Mouse (Mus musculus) layer of hippocampus, postnatal 36 days (tissue): Measurements from ENCODE around the gene Etfdh. TPM values are rescaled to one million over a fixed set of nuclear protein-coding genes. Genes with fewer than 3 reads are reported as not detected.

Source experiments
- DNase-seq, 2 experiments: peaks; one replicate each; pipeline ENCODE4 v3.0.0; 2022
- total RNA-seq, 2 experiments: library from RNA; stranded (reverse); gene quantifications; 2 replicates each; pipeline ENCODE4 v1.2.3; 2021

Gene Etfdh
- 10 to 100 TPM; 28.2 to 28.4 TPM for total RNA-seq

GRCm38 (mm10) chr3:79629416-79629730 is at the start of gene Etfdh:
Gene Etfdh, minus strand, starts transcription at chr3:79629500.
- peak; percentile 48 to 60 for DNase-seq

GRCm38 (mm10) chr3:79676411-79676810 is 47.1 kb upstream of the Etfdh start:
- no peak for DNase-seq

GRCm38 (mm10) chr3:79674641-79675040 is 45.3 kb upstream of the Etfdh start:
- DNase-seq, result no peak

GRCm38 (mm10) chr3:79673082-79673481 is 43.8 kb upstream of the Etfdh start:
- peak; percentile 24 to 61 for DNase-seq

- DNase-seq, result no peak
These were observed 42.9 kb upstream of the Etfdh start for GRCm38 (mm10) chr3:79672188-79672587.

- no peak for DNase-seq
These were observed 41.3 kb upstream of the Etfdh start for GRCm38 (mm10) chr3:79670556-79670955.

GRCm38 (mm10) chr3:79664787-79665408 is 35.6 kb upstream of the Etfdh start:
- DNase-seq, result peak in 1 of 2 experiments; percentile 38

- no peak for DNase-seq
These were observed 27.4 kb upstream of the Etfdh start for GRCm38 (mm10) chr3:79656682-79657081.

GRCm38 (mm10) chr3:79652129-79652528 is 22.8 kb upstream of the Etfdh start:
- DNase-seq, result no peak

- DNase-seq, result peak; percentile 94 to 97
These were observed 512 bp downstream of the Etfdh start, which contains the start of gene 4930579G24Rik for GRCm38 (mm10) chr3:79628561-79629415. Gene 4930579G24Rik, plus strand, starts transcription at chr3:79629079.

GRCm38 (mm10) chr3:79628182-79628560 is 1.1 kb downstream of the Etfdh start:
- DNase-seq, result no peak

GRCm38 (mm10) chr3:79627484-79628181 is 1.7 kb downstream of the Etfdh start:
- DNase-seq, result no peak

GRCm38 (mm10) chr3:79609886-79610285 is 19.4 kb downstream of the Etfdh start:
- DNase-seq, result no peak

- DNase-seq, result no peak
These were observed 33.8 kb downstream of the Etfdh start for GRCm38 (mm10) chr3:79595468-79595867.

GRCm38 (mm10) chr3:79591793-79592471 is 37.4 kb downstream of the Etfdh start:
- DNase-seq, result no peak

GRCm38 (mm10) chr3:79590863-79591792 is 38.2 kb downstream of the Etfdh start, which contains the start of gene Ppid:
Gene Ppid, plus strand, starts transcription at chr3:79591342.
- DNase-seq, result peak; percentile 73 to 74

- DNase-seq, result no peak
These were observed 39.6 kb downstream of the Etfdh start for GRCm38 (mm10) chr3:79589671-79590070.

- DNase-seq, result peak; percentile 88 to 90
These were observed 42.5 kb downstream of the Etfdh start for GRCm38 (mm10) chr3:79586804-79587203.

GRCm38 (mm10) chr3:79579891-79580575 is 49.3 kb downstream of the Etfdh start:
- no peak for DNase-seq

GRCm38 (mm10) chr3:79578164-79578563 is 51.1 kb downstream of the Etfdh start:
- no peak for DNase-seq

- DNase-seq, result no peak
These were observed 51.7 kb downstream of the Etfdh start for GRCm38 (mm10) chr3:79577606-79578005.
